Mouse (Mus musculus) small intestine, adult 2 months (tissue): ENCODE data around the gene Ercc6l2.

Experiments used
- CTCF ChIP-seq: fragments of 200-500 bp; IDR thresholded peaks from 2 replicates; pipeline ENCODE4 v1.5.1; 2012; ENCODE audit warnings: low read depth, mild to moderate bottlenecking, control low read depth, inconsistent platforms, low read length, moderate library complexity, mixed read lengths; ENCODE audit not compliant: insufficient replicate concordance, insufficient read length; ENCODE audit errors: extremely low read depth
- POLR2A ChIP-seq: fragments of 200-500 bp; IDR thresholded peaks from 2 replicates; pipeline ENCODE4 v1.6.1; 2012; ENCODE audit warnings: low read depth, mild to moderate bottlenecking, control low read depth, inconsistent platforms, low read length, moderate library complexity

DNA sequence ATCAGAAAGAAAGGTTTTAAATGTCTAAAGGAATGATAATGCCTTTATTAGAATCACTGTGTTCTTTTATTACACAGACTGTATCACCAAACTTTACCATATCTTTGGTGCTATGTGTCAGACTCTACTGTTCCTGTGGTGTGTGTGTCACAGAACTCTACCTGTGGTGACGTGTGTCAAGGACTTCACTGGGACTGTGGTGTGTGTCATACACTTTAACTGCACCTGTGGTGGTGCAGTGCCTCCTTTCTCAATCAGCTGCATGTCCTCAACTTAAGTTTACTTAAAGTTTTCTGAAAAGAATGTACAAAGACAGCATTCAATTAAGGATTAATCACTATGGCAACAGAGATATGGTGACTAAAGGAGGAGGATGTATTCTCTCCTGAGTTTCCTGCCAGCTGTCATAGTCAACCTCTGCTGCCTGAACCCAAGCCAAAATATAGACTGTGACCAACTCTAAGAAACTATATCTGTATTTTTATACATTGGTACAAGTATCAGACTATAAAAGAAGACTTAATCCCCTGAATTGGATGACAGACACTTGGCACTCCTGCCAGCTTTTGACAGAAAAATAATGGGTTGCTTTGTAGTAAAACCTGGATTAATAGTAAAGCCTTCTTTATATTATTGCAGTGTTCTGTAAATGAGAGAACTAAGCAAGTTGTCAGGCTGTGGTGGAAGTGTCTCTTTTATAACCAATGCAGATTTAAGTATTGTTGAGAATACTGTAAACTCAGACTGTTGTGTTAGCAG lies 64.2 kb downstream of the Ercc6l2 start:
- TF ChIP-seq CTCF (no peak), POLR2A (no peak)
